Mouse (Mus musculus): ENCODE data around the gene Dhrs1.
A peak's percentile ranks its signal among the peaks of the same experiment; 100 is the strongest.

The Dhrs1 gene

DNA sequence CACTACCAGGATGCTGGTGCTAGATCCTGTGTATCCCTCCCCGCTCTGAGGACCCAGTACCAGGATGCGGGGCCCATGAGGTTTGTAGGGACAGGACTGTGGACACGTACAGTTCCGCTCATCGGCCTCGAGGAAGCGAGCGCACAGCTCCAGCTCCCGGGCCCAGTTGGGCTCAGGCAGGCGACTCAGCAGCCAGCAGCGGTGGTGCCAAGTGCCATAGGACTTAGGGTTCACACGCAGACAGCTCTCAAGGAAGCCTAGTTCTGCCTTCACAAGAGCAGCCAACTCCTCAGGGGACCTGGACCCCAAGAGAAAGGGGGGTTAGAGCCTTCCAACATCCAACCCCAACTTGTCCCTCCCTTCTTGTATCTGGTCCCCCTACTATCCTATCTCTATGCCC, 24.8 kb downstream of the Dhrs1 start:
- DNase-seq = peak; percentile 40

DNA sequence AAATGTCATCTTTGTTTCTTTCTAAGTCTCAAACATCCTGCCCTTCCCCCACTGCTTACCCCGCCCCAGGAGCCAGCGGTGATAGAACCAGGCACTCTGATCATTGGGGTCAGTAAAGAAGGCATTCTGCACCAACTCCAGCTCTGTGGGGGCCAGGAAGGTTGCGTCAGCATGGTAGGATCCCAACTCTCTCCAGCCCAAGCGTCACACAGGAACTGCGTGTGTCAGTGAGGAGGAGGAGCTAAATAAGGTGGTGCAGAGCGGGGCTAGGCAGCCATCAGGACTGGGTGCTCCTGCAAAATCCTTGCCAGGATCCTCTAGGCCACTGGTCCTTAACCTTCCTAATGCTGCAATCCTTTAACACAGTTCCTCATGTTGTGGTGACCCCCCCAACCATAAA, 25.8 kb downstream of the Dhrs1 start:
- DNase-seq = no peak

- peak; percentile 58 for DNase-seq
Measured at GRCm38 (mm10) chr14:55716884-55717283, 28.6 kb downstream of the Dhrs1 start.

DNA sequence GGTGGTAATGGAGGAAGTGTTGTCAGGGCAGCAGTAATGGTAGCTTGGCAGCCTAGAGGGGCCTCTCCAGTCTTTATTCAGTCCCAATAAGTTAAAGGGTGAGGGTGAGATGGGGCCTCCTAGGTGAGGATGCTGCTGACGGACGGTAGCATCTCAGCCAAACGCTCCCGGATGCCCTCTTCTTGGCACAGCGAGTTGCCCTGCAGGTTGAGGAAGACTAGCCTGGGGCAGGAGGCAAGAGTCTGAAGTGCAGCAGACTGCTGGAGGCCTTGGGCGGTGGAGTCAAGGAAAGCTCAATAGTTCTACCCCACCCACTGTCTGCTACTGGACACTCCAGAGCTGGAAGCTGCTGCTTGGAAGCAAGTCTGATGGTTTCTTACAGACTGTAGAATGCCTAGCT, 29.2 kb downstream of the Dhrs1 start:
- peak; percentile 35 for DNase-seq

- peak; percentile 18 for DNase-seq
Measured at GRCm38 (mm10) chr14:55714893-55715292, 30.6 kb downstream of the Dhrs1 start.

DNA sequence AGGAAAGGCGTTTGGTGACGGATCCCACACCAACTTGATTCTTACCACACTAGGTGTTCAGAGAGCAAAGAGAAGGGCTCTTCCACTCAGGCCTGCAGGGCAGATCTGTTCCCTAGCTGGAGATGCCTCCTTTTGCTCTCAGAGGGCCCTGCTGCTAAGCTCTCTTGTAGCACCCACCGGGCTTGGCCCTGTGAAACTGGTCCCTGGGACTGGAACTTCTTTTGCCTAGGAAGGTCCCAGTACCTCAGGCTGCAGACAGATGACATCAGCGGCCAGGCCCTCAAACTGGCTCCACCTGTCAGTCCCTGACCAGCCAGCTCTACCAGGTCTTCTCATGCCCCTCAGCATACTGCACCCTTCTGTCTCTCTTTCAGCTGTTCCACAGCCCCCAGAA, 31.8 kb downstream of the Dhrs1 start, which contains the start of gene Tgm1:
TSS of gene Tgm1 (minus strand) at position 198 of the 394 bp plus-strand sequence.
- no peak for DNase-seq

GRCm38 (mm10) chr14:55713007-55713728, 32.3 kb downstream of the Dhrs1 start:
- DNase-seq = peak; percentile 74

GRCm38 (mm10) chr14:55711786-55712185, 33.7 kb downstream of the Dhrs1 start:
- DNase-seq = peak; percentile 15

GRCm38 (mm10) chr14:55709509-55709908, 36.0 kb downstream of the Dhrs1 start:
- no peak for DNase-seq

- DNase-seq = no peak
Measured at GRCm38 (mm10) chr14:55707397-55707796, 38.1 kb downstream of the Dhrs1 start.

DNA sequence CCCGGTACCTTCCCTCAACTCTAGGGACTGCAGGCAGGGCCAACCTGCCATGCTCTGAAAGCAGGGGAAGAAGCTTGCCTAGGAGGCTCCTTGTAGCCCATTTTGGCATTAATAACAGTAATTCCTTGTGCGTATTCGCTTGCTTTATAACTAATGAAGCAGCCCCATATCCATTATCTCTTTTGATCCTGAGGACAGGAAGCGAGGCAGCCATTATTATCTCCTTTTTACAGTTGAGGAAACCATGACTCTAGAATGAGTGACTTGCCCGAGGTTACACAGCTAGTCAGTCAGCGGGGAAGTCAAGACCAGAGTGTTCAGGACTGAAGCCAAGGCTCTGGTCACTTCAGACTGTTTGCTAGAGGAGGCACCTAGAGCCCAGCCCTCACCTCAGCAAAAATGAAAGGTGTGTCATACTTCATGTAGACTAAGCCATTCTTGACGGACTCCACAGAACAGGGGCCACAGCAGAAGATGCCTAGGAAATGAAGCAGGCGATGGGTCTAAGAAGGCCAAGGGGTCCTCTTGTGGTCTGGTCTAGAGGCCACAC, 39.4 kb downstream of the Dhrs1 start:
- DNase-seq = no peak

GRCm38 (mm10) chr14:55702761-55703160, 42.7 kb downstream of the Dhrs1 start:
- no peak for DNase-seq

DNA sequence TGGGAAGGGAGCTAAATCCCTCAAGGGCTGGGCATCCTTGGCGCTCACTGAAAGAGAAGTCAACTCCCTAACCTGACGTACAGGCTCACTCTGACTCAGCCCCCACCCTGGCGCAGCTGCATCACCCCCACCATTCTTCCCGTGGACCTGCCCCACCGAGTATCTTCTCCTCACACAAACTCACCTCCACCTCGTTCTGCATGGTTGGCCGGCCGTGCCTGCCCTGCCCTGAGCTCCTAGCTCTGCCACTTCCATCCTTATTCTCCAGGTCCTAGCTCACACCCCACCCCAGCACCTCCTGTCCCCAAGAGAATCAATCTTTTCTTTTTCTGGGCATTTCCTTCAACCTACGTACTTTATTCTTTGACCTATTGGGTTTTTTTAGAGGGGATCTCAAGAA, 44.4 kb downstream of the Dhrs1 start:
- DNase-seq = no peak

- no peak for DNase-seq
Measured at GRCm38 (mm10) chr14:55697226-55697625, 48.3 kb downstream of the Dhrs1 start.

- no peak for DNase-seq
Measured at GRCm38 (mm10) chr14:55689433-55689832, 56.1 kb downstream of the Dhrs1 start.

Measured in kidney, adult 18-20 months (tissue).